Mouse (Mus musculus): ENCODE results near the gene Pigz. TPM values are rescaled to one million over a fixed set of nuclear protein-coding genes. Genes with fewer than 3 reads are reported as not detected.

The Pigz gene
- 2.1 and 2.9 TPM in 2 replicates for polyA plus RNA-seq (2015; fragmentation: Nextera tagmentation; extraction: Ambion mirVana)

GRCm38 (mm10) chr16:31933751-31934549 lies at the start of gene Pigz:
TSS of gene Pigz (plus strand) at chr16:31933851.
- Histone ChIP-seq H3K4me3 (peak within 1 kb of the TSS; percentile 55), H3K9ac (replicated peaks) (peak within 1 kb of the TSS; percentile 69), H3K4me1 (peaks cover 32% of the 10 kb centered on the region), H3K27me3 (0 out of 2 replicates have a peak, but pooled peaks cover 7% of the 10 kb centered on the region), H3K4me2 (replicated peaks) (peak within 1 kb of the TSS; percentile 94), H3K9me3 (no peaks in the 10 kb centered on the region), H3K36me3 (no peaks in the 10 kb centered on the region), H3K27ac (replicated peaks) (peak within 1 kb of the TSS; percentile 97)
- 3% methylated on average over 42 of the region's 42 CpGs for WGBS
- ATAC-seq (replicated peaks) = 0 out of 2 replicates have a peak, but pooled peaks have one; percentile 7

DNA sequence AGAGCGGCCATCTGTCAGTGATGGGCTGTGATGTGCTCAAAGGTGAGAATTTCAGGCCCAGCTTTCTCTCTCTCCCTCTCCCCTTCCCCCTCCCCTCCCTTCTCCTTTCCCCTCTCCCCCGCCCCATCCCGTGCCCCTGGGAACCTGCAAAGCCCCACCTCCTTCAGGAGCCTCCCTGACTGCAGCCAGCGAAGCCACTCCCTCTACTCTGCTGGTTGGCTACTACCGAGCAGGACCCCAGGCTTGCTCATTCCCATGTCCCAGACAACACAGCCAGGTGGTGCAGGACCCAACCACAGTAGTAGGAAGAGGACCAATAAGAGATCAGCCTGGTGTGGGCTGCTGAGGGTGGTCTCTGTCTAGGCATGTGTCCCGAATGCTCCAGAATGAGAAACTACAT lies 49.7 kb upstream of the Pigz start:
- no peak overlapping the region for H3K27ac ChIP-seq (replicated peaks)
- no peak overlapping the region for H3K9ac ChIP-seq (replicated peaks)
- no peaks in the 10 kb centered on the region for H3K36me3 ChIP-seq
- no peaks in the 10 kb centered on the region for H3K27me3 ChIP-seq
- H3K4me3 ChIP-seq = no peak overlapping the region
- ATAC-seq (replicated peaks) = no peak
- 16% methylated on average over 6 of the region's 6 CpGs for WGBS
- H3K9me3 ChIP-seq = no peaks in the 10 kb centered on the region
- peaks cover 3% of the 10 kb centered on the region; the same call in 1 of the 2 replicates for H3K4me1 ChIP-seq
- no peak overlapping the region for H3K4me2 ChIP-seq (replicated peaks)

DNA sequence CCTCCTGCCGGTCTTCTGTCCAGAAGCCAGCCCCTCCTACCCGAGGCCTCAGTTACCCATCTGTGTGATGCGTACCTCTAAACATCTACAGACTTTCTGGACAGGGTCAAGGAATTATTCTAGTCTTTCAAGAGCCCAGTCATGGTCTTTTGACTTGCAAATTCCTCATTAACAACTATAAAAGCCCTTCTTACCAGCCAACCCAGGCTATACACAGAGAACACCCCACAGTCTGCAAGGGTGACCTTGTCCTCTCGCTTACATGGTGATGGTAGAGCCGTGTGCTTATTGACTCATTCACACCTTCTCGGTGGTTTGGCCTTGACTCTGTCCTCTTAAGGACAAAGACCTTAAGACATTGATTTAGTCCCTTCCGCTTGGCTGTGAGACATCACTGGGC lies 42.7 kb upstream of the Pigz start:
- Histone ChIP-seq H3K4me3 (no peak overlapping the region), H3K9ac (replicated peaks) (no peak overlapping the region), H3K9me3 (no peaks in the 10 kb centered on the region), H3K27ac (replicated peaks) (no peak overlapping the region), H3K36me3 (no peaks in the 10 kb centered on the region), H3K4me1 (no peaks in the 10 kb centered on the region), H3K27me3 (no peaks in the 10 kb centered on the region), H3K4me2 (replicated peaks) (no peak overlapping the region)
- 62% methylated on average over 7 of the region's 7 CpGs for WGBS
- ATAC-seq (replicated peaks) = no peak

- H3K36me3 ChIP-seq = no peaks in the 10 kb centered on the region
- 67% methylated on average over 5 of the region's 5 CpGs for WGBS
- H3K27me3 ChIP-seq = no peaks in the 10 kb centered on the region
- H3K27ac ChIP-seq (replicated peaks) = no peak overlapping the region
- peaks cover 21% of the 10 kb centered on the region for H3K4me1 ChIP-seq
- no peak for ATAC-seq (replicated peaks)
- no peaks in the 10 kb centered on the region for H3K9me3 ChIP-seq
- no peak overlapping the region for H3K4me2 ChIP-seq (replicated peaks)
- H3K9ac ChIP-seq (replicated peaks) = no peak overlapping the region
- no peak overlapping the region for H3K4me3 ChIP-seq
These were observed 40.1 kb upstream of the Pigz start for GRCm38 (mm10) chr16:31893396-31894141.

GRCm38 (mm10) chr16:31896971-31897774 lies 36.5 kb upstream of the Pigz start:
- Histone ChIP-seq H3K9me3 (no peaks in the 10 kb centered on the region), H3K27ac (replicated peaks) (peak overlapping the region; percentile 63), H3K36me3 (no peaks in the 10 kb centered on the region), H3K27me3 (no peaks in the 10 kb centered on the region), H3K9ac (replicated peaks) (peak overlapping the region; percentile 43), H3K4me3 (peak overlapping the region; percentile 29), H3K4me2 (replicated peaks) (peak overlapping the region; percentile 58), H3K4me1 (peaks cover 28% of the 10 kb centered on the region)
- WGBS = 9% methylated on average over 29 of the region's 29 CpGs
- peak; percentile 52 for ATAC-seq (replicated peaks)

GRCm38 (mm10) chr16:31898546-31899326 lies 34.9 kb upstream of the Pigz start:
- Histone ChIP-seq H3K4me3 (no peak overlapping the region), H3K4me2 (replicated peaks) (no peak overlapping the region), H3K36me3 (no peaks in the 10 kb centered on the region), H3K9me3 (no peaks in the 10 kb centered on the region), H3K27ac (replicated peaks) (peak overlapping the region; percentile 46; the same call in 1 of the 2 replicates), H3K9ac (replicated peaks) (no peak overlapping the region), H3K27me3 (no peaks in the 10 kb centered on the region), H3K4me1 (peaks cover 28% of the 10 kb centered on the region)
- WGBS = 70% methylated on average over 18 of the region's 18 CpGs
- ATAC-seq (replicated peaks) = peak; percentile 74

GRCm38 (mm10) chr16:31901886-31902285 lies 31.8 kb upstream of the Pigz start:
- Histone ChIP-seq H3K4me1 (peaks cover 34% of the 10 kb centered on the region), H3K36me3 (no peaks in the 10 kb centered on the region), H3K4me3 (no peak overlapping the region), H3K4me2 (replicated peaks) (no peak overlapping the region), H3K27me3 (no peaks in the 10 kb centered on the region), H3K27ac (replicated peaks) (no peak overlapping the region), H3K9ac (replicated peaks) (no peak overlapping the region), H3K9me3 (no peaks in the 10 kb centered on the region)
- WGBS = 92% methylated on average over 1 of the region's 1 CpGs
- no peak for ATAC-seq (replicated peaks)

DNA sequence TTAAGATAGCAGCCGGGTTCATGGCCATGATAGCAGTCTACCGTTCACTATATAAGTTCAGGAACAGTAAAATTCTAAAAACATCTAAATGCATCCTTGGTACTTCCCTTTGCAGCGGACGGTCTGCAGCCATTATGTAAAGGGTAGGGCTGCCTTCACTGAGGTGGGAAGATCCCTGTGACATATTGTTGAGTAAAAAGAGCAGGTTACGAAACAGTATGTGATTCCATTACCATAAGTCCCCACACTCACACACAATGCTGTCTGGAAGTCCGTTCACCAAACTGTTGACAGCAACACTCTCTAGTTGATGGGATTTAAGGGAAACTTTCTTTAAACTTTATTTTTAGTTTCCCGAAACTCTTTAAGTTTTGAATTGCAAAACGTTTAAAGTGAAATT lies 30.4 kb upstream of the Pigz start:
- H3K9ac ChIP-seq (replicated peaks) = no peak overlapping the region
- H3K27me3 ChIP-seq = no peaks in the 10 kb centered on the region
- no peak overlapping the region for H3K4me2 ChIP-seq (replicated peaks)
- no peak for ATAC-seq (replicated peaks)
- peaks cover 23% of the 10 kb centered on the region for H3K4me1 ChIP-seq
- H3K27ac ChIP-seq (replicated peaks) = no peak overlapping the region
- no peaks in the 10 kb centered on the region for H3K9me3 ChIP-seq
- H3K4me3 ChIP-seq = no peak overlapping the region
- 90% methylated on average over 8 of the region's 8 CpGs for WGBS
- H3K36me3 ChIP-seq = no peaks in the 10 kb centered on the region

GRCm38 (mm10) chr16:31905331-31905730 lies 28.3 kb upstream of the Pigz start:
- H3K9me3 ChIP-seq = no peaks in the 10 kb centered on the region
- 82% methylated on average over 4 of the region's 4 CpGs for WGBS
- no peak overlapping the region for H3K4me3 ChIP-seq
- no peak overlapping the region for H3K4me2 ChIP-seq (replicated peaks)
- no peak overlapping the region for H3K27ac ChIP-seq (replicated peaks)
- ATAC-seq (replicated peaks) = no peak
- H3K36me3 ChIP-seq = no peaks in the 10 kb centered on the region
- peaks cover 12% of the 10 kb centered on the region for H3K4me1 ChIP-seq
- no peaks in the 10 kb centered on the region for H3K27me3 ChIP-seq
- H3K9ac ChIP-seq (replicated peaks) = no peak overlapping the region

GRCm38 (mm10) chr16:31905891-31906825 lies 27.5 kb upstream of the Pigz start:
- Histone ChIP-seq H3K9ac (replicated peaks) (no peak overlapping the region), H3K36me3 (no peaks in the 10 kb centered on the region), H3K4me3 (no peak overlapping the region), H3K27me3 (no peaks in the 10 kb centered on the region), H3K27ac (replicated peaks) (no peak overlapping the region), H3K4me2 (replicated peaks) (no peak overlapping the region; the same call in 1 of the 2 replicates), H3K4me1 (peaks cover 12% of the 10 kb centered on the region), H3K9me3 (no peaks in the 10 kb centered on the region)
- no peak for ATAC-seq (replicated peaks)
- 37% methylated on average over 20 of the region's 20 CpGs for WGBS
